Mouse (Mus musculus): ENCODE measurements at regions not wholly inside any gene's neighbourhood (a gene's known extent, or its start where the extent isn't known, plus 50 kb on each side); places are given as distances from the start of the nearest gene placed in this dataset.

DNA sequence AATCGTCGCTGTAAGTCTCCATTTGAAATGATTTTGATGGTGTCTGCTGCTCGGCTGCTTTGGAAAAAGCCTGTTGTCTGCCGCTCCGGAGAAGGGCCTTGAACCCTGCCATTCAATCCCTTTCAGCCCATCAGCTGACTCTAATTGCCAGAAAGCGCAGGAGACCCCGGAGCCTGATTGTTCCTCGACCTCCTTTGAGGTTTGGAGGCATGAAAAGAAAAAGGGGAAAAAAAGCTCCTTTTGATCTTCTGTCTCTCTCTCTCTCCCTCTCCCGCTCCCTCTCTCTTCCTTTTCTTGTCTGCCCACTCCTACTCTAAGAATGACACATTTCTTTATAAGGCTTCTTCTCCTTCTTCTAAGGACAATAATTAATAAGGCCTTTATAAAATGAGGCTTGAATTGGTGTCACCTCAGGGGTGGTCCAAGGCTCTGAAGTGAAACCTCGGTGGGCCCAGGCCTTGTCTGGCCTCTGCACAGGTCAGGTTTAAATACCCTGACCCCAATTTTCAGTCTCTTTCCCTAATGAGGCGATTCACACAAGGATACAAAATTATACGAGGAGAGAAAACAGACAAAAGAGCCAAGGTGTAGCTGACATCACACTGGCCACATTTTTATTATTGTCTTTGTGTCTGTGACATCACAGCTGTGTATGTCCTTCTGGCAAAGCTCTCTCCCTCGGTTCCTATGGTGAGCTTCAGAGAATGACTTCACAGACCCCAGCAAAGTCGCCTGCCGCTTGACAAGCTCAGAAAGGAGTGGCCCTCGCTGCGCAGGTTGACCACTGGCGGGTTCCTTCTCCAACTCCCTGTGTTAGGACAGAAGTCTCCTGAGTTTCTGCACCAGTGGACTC lies 787.4 kb downstream of the Nr2f2 start:
- no peak for DNase-seq (ENCODE audit: low spot score in 2 of 2)

DNA sequence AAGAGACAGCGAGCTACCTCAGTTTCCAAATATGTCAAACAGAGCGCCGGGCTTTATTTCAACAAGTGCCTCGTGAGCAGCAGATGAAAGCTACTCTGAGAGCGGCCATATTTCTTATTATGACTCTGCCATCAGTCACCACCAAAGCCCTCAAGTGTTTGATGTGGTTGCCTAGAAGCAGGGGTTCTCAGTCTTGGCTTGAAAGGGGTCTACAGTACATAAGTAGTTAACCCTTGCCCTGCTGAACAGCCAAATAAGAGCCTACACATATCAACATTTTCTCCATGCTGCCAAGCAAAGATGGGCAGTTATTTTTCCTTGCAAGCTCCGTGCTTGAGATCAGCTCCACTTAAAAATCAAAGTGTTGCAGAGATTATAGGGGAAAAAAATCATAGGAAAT lies 788.8 kb downstream of the Nr2f2 start:
- no peak for DNase-seq (ENCODE audit: low spot score in 2 of 2)

DNA sequence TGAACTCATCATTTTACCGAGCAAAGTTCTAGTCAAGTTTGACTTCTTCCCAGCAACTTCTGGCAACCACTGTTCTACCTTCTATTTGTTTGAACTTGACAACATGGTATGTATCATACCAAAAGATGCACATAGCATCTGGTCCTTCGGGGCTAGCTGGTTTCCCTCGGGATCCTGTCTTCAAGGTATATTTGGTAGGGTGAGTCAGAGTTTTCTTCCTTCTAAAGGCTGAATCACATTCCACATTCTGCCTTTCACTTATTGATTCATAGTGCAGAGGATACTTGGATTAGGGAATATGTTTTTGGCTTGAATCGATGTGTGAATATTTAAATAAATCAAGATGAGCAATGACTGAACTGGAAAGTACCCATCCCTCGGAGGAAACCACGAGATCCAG lies 789.9 kb downstream of the Nr2f2 start:
- no peak for DNase-seq (ENCODE audit: low spot score in 2 of 2)

DNA sequence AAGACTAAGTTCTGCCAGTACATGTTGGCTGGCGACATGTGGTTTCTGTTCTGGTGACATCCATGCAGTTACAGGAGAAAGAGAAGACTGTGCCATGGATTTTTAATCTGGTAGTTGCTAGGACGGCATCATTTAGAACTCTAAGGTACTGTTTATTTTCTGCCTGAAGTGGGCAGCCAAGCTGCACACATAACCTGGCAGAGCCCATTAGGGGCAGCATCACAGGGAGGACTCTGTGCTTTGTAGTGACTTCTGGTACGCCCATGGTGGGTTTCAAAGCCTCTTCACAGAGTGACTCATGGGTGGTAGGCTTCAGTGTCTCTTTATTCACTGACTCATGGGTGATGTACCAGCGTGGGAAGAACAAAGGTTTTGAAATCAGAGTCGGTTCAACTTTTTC lies 792.8 kb downstream of the Nr2f2 start:
- no peak for DNase-seq (ENCODE audit: low spot score in 2 of 2)

DNA sequence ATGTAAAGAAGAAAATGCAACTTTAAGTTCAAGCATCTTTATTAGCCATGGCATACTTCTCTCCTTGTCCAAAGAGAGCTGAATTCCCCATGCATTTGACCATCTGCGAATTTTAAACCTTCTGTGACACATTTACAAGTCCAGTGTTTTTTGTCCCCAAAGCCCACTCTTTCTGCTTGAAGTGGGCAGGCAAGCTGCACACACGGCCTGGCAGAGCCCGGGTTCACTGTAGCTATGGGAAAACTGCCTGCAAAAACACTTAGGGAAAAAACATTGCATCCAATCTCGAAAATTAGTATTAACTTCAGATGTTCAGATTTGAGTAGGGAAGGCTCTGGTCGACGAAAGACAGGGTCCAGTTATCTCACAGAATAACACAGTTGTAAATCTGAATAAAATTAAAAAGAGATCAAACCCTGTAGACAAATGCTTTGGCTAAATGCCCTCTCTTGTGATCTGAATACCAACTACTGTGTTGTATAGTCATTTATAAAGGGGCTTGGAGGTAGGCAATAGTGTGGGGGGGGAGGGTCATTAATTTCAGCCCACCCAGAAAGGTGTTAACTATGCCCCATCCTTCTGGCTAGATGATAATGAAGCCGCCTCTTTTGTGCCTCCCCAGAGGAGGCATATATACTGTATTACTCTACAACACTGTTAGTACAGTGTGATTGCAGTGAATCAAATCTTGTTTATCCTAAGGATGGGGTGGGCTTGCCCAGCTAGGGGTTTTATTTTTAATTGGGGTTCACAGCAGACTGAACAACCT lies 793.7 kb downstream of the Nr2f2 start:
- no peak for DNase-seq (ENCODE audit: low spot score in 2 of 2)

DNA sequence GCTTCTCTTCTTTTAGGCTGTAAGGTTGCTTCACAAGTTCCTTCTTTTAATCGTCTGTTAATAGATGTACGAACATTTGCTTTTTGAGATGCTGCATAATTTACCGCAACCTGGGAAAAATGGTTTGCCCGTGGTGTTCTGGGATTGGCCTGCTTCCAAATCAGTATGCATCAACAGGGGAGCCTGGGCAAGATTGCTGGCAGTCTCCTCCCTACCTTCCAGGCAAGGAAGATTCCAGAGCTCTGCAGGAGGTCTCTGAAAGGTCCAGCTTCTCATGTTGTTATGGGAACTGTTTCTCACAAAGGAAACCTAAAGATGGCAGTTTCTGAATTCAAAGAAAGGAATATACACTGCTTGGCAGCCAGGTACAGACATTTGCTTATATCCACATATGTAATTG lies 799.6 kb downstream of the Nr2f2 start:
- no peak for DNase-seq (ENCODE audit: low spot score in 2 of 2)

DNA sequence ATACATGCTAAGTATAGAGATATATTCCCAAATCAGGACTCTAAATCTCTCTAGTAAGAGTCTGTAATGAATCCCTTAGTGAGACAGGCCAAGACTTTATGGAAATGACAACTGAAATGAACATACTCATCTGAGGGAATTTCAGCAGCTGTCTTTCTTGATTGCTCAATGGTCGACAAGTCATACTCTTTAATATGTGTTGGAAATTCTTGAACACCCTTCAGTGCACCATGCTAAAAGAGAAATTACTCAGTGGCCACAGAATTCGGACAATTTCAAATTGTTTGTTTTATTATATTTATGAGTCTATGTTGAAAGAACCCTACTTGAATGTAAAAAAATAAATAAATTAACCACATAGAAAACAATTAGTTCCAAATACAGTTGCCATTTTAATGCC lies 802.1 kb downstream of the Nr2f2 start:
- no peak for DNase-seq (ENCODE audit: low spot score in 2 of 2)

DNA sequence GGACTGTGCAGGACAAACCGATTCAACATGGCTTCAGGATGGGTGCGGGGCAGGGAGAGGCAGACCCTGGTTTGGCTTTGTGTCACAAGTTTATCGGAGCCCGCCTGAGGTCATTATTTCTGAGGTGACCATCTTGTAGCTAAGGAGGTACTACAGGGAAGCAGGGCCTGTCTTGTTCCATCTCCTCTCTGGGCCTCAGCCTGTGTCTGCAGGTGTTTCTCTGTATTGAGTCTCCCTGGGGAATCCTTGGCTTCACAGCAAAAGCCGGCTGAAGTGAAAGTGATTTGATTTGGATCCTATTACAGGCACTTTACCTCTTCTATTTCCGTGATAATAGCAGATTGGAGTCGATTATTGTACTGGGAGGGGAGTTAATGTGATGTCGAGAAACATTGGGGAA lies 805.7 kb upstream of the Arrdc4 start:
- no peak for DNase-seq (ENCODE audit: low spot score in 2 of 2)

DNA sequence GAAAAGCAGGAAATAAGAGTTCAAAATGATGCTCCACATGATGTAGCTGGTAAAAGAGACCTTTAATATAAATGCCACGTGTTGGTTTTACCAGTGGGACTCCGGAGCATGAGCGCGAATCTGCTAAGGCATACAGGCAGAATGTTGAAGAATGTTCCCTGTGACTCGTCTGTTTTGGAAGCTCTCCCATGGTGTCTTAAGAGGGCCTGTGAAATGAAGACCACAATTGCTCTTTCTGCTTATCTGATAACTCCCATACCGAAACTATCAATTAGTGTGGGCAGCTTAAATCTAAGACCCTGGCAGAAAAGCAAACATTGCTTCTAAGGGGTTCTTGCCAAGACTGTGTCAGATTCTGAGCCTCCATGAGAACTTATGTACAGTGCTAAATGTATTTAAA lies 804.9 kb upstream of the Arrdc4 start:
- no peak for DNase-seq (ENCODE audit: low spot score in 2 of 2)

DNA sequence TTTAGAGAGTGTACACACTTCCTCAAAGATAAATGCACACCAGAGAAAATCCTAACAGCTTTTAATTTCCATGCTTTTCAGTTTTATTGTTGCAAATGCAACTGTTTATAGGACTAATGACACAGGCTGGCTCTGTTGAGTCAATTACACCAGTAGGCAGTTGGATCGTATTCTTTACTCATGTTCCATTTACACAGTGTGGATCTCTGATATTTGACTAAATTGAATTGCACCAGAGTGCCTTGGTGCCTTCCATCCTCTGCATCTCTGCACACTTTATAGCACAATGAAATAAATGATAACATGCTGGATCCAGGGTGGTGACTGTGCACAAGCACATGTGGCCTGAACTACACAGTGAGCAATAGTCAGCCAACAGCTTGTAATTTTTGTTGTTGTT lies 787.0 kb upstream of the Arrdc4 start:
- no peak for DNase-seq (ENCODE audit: low spot score in 2 of 2)

DNA sequence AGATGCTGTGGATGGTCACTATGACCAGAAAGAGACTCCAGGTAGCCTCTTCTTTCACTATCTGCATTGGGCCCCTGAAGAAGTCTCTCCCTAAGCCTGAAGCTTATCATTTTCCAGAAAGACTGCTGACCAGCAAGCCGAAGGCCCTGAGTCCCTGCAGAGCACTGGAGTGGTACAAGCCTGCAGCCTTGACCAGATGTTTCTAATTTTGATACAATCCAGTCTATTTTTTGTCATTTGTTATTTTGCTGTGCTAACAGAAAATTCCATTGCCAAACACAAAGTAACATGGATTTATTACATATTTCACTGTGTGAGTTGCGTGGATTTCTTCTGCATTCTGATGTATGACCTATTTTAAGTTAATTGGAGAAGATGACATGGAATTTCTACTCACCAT lies 764.9 kb upstream of the Arrdc4 start:
- DNase-seq (ENCODE audit: low spot score in 2 of 2) = no peak

DNA sequence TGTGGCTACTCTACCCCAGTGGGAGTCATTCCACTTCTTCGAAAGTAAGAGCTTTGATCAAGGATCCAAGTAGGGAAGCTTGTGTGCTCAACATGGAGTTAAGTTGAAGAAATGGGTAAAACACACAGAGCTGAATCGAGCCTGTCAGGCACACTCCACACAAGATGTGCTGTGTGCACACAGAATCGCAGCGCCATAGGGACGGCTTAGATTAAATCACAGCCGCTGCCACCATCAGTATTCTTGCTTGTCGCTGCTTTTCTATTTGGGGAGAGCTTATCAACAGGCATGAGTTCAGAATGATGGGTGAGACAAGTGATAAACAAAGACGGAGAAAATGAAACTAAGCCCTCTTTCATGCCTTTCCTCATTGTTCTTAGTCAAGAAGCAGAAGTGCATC lies 761.3 kb upstream of the Arrdc4 start:
- DNase-seq (ENCODE audit: low spot score in 2 of 2) = no peak

DNA sequence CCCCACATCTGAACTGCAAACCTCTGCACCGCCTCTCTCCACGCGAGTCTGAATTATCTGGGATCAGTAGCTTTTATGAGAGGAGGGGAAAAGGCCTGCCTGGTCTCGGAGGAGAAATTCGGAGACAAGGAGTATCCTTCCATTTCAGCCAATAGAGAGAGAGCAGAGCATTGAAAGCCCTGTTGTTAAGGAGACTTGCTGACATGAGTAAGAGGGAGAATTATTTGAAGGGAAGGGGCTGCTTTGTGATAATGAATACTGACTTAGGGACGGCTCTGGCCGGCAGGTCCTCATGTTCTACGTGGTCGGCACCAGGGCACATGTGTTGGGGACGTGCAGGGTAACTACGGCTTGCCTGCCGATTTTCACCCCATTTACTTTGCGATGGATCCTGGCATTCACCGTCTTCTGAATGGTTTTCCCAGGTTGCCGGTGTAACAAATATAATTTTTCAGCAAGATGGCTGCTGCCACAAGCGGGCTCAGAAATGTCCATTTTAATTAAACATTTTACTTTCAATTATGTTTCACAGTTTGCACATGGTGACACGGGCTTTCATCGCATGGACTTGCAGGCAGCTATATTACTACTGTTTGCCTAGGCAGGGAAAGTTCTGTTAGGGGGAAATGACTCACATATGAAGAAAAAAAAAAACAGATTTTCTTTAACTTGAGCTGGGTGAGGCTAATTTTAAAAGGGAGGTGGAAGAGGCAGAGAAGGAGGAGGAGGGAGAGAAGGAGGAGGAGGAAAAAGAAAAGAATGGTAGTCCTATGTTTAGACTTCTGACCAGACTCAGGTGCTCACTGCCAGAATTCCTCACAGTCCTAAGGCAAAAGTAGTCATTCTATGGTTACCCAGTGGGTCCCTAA lies 744.3 kb upstream of the Arrdc4 start:
- DNase-seq (ENCODE audit: low spot score in 2 of 2) = no peak

DNA sequence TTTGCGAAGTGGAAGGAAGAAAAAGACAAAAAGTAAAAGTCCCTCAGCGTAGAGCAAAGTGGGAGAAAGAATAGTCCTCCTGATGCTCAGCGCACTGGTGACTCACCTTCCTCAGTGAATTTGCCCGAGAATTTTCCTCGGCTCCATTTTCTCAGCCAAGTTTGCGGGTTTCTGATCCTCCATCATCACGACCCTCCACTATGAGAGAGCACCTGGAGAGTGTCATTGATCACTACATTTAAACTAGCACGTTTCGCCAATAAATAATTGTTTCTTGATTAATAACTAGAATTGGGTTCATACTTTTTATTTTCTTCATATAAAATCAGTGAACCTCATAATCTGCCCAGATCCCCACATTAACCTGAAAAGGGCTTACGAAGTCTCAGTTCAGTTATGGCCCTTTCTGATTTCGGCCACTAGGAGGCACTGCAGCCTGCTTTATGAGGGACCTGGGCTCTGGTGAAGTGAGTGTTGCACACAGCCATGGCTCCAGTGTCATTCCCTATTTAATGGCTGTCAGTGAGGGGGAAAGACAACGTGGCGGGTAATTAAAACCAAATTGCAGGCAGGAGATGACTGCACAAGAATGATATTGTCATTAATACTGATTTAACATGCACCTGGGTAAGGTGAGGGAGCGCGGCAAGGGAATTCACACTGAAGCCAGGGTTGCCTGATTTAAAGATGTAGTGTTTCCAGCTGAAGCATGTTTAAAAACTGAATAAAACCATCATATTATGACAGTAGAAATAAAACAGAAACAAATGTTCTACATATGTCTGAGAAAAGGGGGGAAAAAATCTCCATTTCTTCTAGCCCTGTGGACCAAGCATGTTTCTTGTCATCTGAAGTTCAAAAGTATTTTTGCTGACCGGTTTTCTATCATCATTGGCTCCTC lies 741.8 kb upstream of the Arrdc4 start:
- peak; percentile 33 to 47 for DNase-seq (ENCODE audit: low spot score in 2 of 2)

DNA sequence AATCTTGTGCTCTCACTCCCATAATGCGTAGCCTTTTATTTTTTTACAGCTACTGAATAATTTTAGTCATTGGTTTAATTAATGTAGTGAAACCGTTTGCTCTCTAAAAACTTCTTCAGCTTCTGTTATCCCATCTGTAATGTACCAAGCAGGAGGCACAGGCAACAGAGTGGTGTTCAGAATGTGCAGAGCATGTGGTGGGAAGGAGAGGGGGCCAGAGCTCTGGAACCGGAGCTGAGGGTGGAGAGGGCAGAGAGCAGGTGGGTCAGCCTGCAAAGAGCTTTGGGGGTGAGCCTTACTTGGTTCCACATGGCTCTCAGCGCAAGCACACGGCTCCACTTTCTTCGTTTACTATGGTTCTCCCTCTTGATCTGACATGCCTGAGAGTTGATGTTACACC lies 739.6 kb upstream of the Arrdc4 start:
- no peak for DNase-seq (ENCODE audit: low spot score in 2 of 2)

DNA sequence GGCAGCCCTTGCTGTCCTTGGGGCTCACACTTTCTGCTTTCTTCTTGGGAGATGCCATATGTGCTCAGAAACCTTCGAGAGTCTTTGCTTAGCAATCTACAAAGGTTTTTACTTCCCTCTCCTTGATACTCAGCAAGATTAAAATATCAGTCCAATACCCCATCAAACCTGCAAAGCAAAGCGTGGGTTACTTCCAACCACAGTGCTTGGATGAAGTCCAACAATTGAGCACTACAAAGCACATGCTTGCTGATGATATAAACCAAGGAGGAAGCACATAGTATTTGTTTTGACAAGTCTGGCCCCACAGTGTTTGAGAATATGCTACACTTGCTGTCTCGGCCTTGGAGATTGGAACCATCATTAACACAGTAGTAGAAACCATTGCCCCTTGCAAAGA lies 738.1 kb upstream of the Arrdc4 start:
- DNase-seq (ENCODE audit: low spot score in 2 of 2) = no peak

DNA sequence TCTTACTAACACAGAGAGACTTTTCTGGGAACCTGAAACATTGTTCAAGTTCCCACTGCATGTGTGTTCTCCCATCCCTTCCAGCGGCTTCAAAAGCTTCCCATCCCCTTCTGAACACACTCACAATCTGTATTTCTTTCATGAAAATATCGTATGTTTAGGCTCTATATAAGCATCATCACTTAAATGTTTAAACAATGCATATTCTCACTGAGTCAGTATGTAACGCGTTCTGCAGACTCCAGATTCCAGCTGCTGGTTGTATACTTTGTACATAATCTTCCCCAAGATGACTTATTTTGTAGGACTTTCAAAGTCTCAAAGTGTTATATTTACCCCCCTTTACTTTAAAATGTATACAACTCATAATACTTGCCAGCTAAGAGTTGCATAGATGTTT lies 735.5 kb upstream of the Arrdc4 start:
- no peak for DNase-seq (ENCODE audit: low spot score in 2 of 2)
